Mouse (Mus musculus) retina, embryonic 14.5 days (tissue): ENCODE results near the gene Proz.

Source experiments
- DNase-seq: peaks from one replicate; pipeline ENCODE4 v3.0.0-alpha.2; 2015; ENCODE audit warnings: low spot score

Gene Proz

DNA sequence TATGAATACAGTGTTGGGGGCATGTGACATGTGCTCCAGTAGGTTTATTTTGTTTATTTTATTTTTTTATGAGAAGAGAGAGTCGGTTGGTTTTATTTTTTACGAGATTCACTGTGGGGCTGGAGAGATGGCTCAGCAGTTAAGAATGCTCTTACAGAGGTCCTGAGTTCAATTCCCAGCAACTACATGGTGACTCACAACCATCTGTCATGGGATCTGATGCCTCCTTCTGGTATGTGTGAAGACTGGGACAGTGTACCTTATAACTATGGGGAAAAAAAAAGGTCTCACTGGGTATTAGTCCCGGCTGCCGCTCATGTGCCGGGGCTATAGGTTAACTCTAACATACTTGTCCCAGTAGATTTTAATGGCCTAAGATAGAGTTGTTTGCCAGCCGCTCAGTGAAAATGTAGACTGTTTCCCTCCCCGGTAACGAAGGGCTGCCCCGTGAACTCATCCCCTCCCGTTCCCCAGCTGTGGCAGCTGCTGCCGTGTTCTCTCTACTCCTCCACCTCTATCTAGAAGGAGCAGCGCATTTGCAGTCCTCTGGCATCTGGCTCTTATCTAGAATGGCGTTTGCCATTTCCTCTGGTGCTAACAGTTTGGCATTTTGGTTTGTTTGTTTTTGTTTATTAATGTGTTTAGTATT, 47.4 kb downstream of the Proz start:
- no peak for DNase-seq

DNA sequence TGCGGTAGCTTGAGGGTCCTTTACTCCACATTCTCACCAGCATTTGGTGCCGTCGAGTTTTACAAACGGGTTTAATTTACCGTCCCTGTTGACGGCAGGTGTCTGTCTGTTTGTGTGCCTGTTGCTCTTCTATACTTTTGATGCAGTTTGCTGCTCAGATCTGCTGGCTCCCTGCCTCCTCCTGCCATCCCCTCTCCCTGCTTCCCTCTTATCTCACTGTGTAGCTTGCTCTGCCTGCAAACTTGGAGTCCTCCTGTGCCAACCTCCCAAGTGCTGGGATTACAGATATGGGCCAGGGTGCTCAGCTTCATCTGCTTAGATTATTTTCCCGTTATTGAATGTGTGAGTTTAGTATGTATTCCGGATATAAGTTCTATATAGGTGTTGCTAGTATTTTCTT, 48.3 kb downstream of the Proz start:
- DNase-seq, result no peak

DNA sequence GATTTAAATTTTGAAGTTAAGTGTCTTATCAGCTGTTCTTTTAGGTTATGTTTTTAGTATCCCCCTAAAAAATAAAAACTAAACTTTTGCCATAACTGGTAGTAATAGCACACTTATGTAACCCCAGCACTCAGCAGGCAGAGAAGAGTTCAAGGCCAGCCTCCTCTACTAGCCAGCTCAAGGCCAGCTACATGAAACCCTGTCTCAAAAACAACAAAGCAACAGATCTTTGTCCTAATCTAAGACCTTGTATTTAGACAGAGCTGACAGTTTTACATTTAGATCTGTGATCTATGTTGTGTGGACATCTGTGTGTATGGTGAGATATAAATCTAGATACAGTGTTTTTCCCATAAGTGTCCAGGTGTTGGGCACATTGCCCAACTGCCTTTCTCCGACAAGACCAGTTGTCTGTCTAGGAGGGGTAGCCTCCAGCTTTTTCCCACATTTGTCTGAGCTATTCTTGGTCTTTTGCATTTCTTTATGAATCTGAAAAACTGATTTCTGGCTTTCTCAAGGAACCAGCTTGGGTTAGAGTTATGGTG, 48.8 kb downstream of the Proz start:
- no peak for DNase-seq

DNA sequence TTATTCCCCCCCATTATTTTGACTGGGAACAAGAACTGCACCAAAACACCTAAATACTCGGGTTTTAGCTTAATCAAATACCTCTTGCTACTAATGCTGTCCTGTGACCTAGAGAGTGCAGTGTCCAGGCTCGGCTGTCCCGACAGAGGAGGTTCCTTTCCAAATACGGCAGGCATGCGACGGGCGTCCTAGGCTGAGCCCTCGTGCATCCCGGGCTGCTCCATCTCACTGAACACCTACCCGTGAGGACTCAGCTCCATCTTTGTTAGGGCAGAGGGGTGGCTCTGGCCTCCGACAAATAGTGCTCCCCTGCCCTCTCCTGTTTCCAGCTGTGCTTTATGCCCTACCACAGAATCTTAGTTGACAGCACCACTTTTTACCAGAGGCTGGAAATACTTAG, 51.2 kb downstream of the Proz start:
- DNase-seq, result no peak

DNA sequence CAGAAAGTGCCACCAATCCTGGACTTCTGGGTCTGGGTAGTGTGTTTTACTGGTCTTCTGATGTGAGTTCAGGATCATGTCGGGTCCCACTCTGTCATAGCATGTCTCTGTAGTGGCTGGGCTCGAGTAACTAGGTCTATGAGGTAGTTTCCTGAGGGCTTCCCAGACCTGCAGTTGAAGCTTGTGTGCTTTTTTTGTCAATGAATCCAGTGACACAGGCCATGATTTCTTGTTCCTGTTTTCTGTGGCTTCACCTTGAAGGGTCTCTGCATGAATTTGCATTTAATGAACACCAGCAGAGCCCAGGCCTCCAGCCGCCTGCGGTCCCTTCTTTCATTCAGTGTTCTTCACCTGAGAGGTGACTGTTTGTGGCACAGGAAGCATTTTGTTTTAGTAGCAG, 52.5 kb downstream of the Proz start:
- no peak for DNase-seq

DNA sequence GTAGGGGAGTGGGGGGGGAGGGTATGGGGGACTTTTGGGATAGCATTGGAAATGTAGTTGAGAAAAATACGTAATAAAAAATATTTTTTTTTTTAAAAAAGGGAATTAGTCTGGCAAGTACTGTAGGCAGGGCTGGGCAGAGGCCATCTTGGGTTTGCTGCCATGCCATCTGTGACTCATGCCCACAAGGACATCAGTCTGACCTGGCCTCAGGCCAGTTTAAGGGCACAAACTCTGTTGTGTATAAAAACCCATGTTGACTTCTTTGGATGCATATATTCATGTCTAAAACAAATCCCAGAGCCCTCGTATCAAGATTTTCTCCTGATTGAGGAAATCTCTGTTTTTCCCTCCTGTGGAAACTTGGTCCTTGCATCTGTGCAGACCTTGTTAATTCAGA, 56.4 kb downstream of the Proz start:
- DNase-seq, result no peak

DNA sequence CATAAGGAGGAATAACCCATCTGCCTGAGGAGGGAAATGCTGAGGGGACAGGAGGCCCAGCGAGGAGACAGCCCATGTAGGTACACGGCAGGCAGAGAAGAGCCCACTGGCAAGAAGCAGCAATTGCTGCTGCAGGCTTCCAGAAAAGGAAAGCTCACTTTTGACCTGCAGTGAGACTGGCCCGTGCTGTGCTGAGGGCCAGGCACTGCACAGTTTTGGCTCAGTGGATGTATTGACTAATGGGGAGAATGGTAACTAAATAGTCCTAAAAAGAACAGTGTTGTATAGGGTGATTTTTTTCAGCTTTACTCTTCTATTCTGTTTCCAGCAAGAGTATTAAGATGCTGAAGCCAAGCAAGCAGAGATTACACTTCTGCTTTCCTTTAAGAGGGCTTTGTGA, 57.8 kb downstream of the Proz start:
- no peak for DNase-seq

DNA sequence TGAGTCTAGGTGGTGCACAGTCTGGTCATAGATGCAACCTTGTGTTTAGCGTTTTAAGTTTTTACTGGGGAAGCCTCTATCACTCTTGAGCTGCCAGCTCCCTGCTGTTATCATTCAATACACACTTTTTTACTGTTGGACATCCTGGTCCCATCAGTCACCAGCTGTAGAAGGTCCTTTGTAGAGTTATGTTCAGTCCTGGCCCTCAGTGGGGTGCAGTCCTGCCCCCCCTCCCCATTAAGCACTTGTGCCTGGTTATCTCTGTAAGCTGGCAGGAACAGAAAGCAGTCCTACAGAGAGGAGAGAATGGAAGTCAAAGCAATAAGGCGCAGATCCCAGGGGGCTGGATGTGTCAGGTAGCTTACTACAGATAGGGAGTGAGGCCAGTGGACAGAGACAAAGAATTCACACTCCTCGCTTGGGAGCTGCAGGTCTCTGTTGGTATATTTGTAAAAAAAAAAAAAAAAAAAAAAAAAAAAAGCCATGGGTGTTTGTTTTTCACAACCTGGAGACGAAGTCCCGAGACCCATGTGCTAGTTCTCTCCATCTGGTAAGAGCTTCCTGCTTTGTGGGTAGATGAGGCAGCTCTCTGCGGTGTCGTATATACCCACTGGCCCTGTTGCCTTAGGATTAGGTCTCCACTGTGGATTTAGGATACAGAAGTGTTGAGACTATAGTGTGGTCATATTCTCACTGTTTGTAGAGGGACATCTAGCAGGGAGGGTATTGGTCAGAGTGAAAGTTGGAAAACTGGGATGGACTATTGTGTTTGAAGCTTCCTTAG, 60.4 kb downstream of the Proz start:
- no peak for DNase-seq

DNA sequence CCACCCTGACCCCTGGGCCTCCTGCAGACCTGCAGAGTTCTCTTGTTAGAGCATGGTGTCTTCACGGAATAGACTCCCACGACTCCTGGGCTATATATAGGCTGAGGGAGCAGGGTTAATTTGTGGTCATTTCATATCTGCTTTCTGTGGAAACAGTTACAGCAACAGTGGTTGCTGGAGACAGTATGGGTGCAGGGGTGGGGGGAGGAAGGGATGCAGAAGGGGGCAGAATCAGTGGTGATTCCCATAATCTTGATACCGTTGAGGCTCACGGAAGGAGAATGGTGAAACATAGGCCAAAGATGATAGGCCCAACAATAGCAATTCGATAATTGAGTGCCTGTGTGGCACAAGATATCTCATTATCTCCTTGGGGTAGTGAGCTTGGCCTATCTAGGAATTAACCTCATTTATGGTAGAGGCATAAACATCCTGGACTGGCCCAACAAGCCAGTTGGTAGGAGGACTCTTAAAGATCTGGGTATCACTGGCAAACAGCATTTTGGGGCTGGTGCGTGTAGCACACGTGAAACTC, 62.2 kb downstream of the Proz start:
- no peak for DNase-seq

DNA sequence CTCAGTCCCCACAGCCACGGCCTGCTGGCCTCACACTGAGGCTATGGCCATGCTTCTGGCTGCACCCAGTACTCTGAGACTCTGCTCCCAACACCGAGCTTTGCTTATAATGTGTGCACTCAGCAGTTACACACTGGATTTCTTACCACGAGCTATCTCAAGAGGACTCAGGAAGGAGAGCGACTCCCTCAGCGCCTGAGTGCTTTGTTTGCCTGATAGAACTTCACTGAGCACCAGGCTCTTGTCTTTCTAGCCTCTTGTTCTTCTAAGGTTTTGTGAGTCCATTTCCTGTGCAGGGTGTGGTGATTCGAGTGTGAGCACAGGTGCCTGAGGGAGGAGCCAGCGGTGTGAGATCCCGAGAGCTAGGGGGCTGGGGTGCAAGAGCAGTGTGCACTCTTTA, 64.2 kb downstream of the Proz start:
- no peak for DNase-seq
